Mouse (Mus musculus): Measurements from ENCODE around the gene Mrps21.
A peak's percentile ranks its signal among the peaks of the same experiment; 100 is the strongest.
"Not testable (repeated sequence)": the region's sequence is repeated elsewhere in the genome, so short reads cannot be mapped to it uniquely, and the experiment has no call there.

The Mrps21 gene

GRCm38 (mm10) chr3:95892066-95893052 lies 21.0 kb upstream of the Mrps21 start:
- DNase-seq (ENCODE audit: low read depth), result no peak

- no peak for DNase-seq (ENCODE audit: low read depth)
Measured at GRCm38 (mm10) chr3:95891211-95892065, 20.1 kb upstream of the Mrps21 start, which contains the start of gene BC028528. TSS of gene BC028528 (minus strand) at chr3:95892005.

GRCm38 (mm10) chr3:95889664-95890063 lies 18.3 kb upstream of the Mrps21 start:
- no peak for DNase-seq (ENCODE audit: low read depth)

GRCm38 (mm10) chr3:95887596-95887995 lies 16.3 kb upstream of the Mrps21 start:
- no peak for DNase-seq (ENCODE audit: low read depth)

GRCm38 (mm10) chr3:95884400-95884799 lies 13.1 kb upstream of the Mrps21 start:
- no peak for DNase-seq (ENCODE audit: low read depth)

- DNase-seq (ENCODE audit: low read depth), result peak; percentile 79
Measured at GRCm38 (mm10) chr3:95882816-95883425, 11.6 kb upstream of the Mrps21 start.

- peak; percentile 93 for DNase-seq (ENCODE audit: low read depth)
Measured at GRCm38 (mm10) chr3:95881979-95882815, 10.9 kb upstream of the Mrps21 start, which contains the start of gene Ciart. TSS of gene Ciart (minus strand) at chr3:95882251.

- DNase-seq (ENCODE audit: low read depth), result no peak
Measured at GRCm38 (mm10) chr3:95879063-95879462, 7.7 kb upstream of the Mrps21 start.

GRCm38 (mm10) chr3:95872048-95872447 lies 729 bp upstream of the Mrps21 start:
- DNase-seq (ENCODE audit: low read depth), result no peak

- DNase-seq (ENCODE audit: low read depth), result no peak
Measured at GRCm38 (mm10) chr3:95870976-95871375, 343 bp downstream of the Mrps21 start.

GRCm38 (mm10) chr3:95867408-95867807 lies 3.9 kb downstream of the Mrps21 start:
- DNase-seq (ENCODE audit: low read depth), result no peak

GRCm38 (mm10) chr3:95866071-95866470 lies 5.2 kb downstream of the Mrps21 start:
- no peak for DNase-seq (ENCODE audit: low read depth)

- DNase-seq (ENCODE audit: low read depth), result no peak
Measured at GRCm38 (mm10) chr3:95865571-95865970, 5.7 kb downstream of the Mrps21 start.

GRCm38 (mm10) chr3:95865050-95865449 lies 6.3 kb downstream of the Mrps21 start:
- no peak for DNase-seq (ENCODE audit: low read depth)

GRCm38 (mm10) chr3:95863578-95863977 lies 7.7 kb downstream of the Mrps21 start:
- no peak for DNase-seq (ENCODE audit: low read depth)

- peak; percentile 92 for DNase-seq (ENCODE audit: low read depth)
Measured at GRCm38 (mm10) chr3:95861796-95862195, 9.5 kb downstream of the Mrps21 start.

- peak; percentile 67 for DNase-seq (ENCODE audit: low read depth)
Measured at GRCm38 (mm10) chr3:95861216-95861615, 10.1 kb downstream of the Mrps21 start.

- peak; percentile 53 for DNase-seq (ENCODE audit: low read depth)
Measured at GRCm38 (mm10) chr3:95860323-95860722, 11.0 kb downstream of the Mrps21 start.

GRCm38 (mm10) chr3:95858278-95858677 lies 13.0 kb downstream of the Mrps21 start:
- not testable (repeated sequence) for DNase-seq (ENCODE audit: low read depth)

GRCm38 (mm10) chr3:95857050-95857449 lies 14.3 kb downstream of the Mrps21 start:
- not testable (repeated sequence) for DNase-seq (ENCODE audit: low read depth)

GRCm38 (mm10) chr3:95856115-95856514 lies 15.2 kb downstream of the Mrps21 start:
- no peak for DNase-seq (ENCODE audit: low read depth)
